Mouse (Mus musculus) induced T-regulatory cell, adult 2 months (primary cell): ENCODE data around the gene Cited4.

Experiments
- DNase-seq: peaks from one replicate; pipeline ENCODE4 v3.0.0-alpha.2; 2012; ENCODE audit warnings: low read depth

The Cited4 gene

GRCm38 (mm10) chr4:120666358-120667024, at the start of gene Cited4:
Cited4 (plus strand) TSS chr4:120666572.
- peak; percentile 94 for DNase-seq

- DNase-seq = no peak
Observed at GRCm38 (mm10) chr4:120627728-120628127, 38.6 kb upstream of the Cited4 start.

GRCm38 (mm10) chr4:120630218-120630931, 36.0 kb upstream of the Cited4 start:
- no peak for DNase-seq

GRCm38 (mm10) chr4:120631828-120632227, 34.5 kb upstream of the Cited4 start:
- DNase-seq = no peak

- DNase-seq = no peak
Observed at GRCm38 (mm10) chr4:120635351-120635750, 31.0 kb upstream of the Cited4 start.

- no peak for DNase-seq
Observed at GRCm38 (mm10) chr4:120641946-120642345, 24.4 kb upstream of the Cited4 start.

GRCm38 (mm10) chr4:120643899-120644298, 22.5 kb upstream of the Cited4 start:
- no peak for DNase-seq

- DNase-seq = no peak
Observed at GRCm38 (mm10) chr4:120649369-120650207, 16.8 kb upstream of the Cited4 start.

GRCm38 (mm10) chr4:120650208-120650592, 16.2 kb upstream of the Cited4 start:
- no peak for DNase-seq

- no peak for DNase-seq
Observed at GRCm38 (mm10) chr4:120655898-120656297, 10.5 kb upstream of the Cited4 start.

- DNase-seq = no peak
Observed at GRCm38 (mm10) chr4:120660485-120660884, 5.9 kb upstream of the Cited4 start.

GRCm38 (mm10) chr4:120664601-120665000, 1.8 kb upstream of the Cited4 start:
- no peak for DNase-seq

GRCm38 (mm10) chr4:120665144-120665700, 1.1 kb upstream of the Cited4 start:
- DNase-seq = no peak

GRCm38 (mm10) chr4:120665782-120666181, 590 bp upstream of the Cited4 start:
- DNase-seq = peak; percentile 20

GRCm38 (mm10) chr4:120667045-120667501, 701 bp downstream of the Cited4 start:
- DNase-seq = peak; percentile 60

GRCm38 (mm10) chr4:120667555-120667954, 1.2 kb downstream of the Cited4 start:
- peak; percentile 31 for DNase-seq

GRCm38 (mm10) chr4:120668551-120668950, 2.2 kb downstream of the Cited4 start:
- no peak for DNase-seq

GRCm38 (mm10) chr4:120669585-120669984, 3.2 kb downstream of the Cited4 start:
- DNase-seq = no peak

GRCm38 (mm10) chr4:120671046-120671445, 4.7 kb downstream of the Cited4 start:
- no peak for DNase-seq

GRCm38 (mm10) chr4:120673606-120674005, 7.2 kb downstream of the Cited4 start:
- no peak for DNase-seq

GRCm38 (mm10) chr4:120674775-120675451, 8.5 kb downstream of the Cited4 start:
- no peak for DNase-seq

GRCm38 (mm10) chr4:120675640-120676039, 9.3 kb downstream of the Cited4 start:
- no peak for DNase-seq
